23 mouse cellular contexts compared by ENCODE assay signal in genomic region chr4:100503337-100503736, GRCm38 (mm10). TPM values are rescaled to one million over a fixed set of nuclear protein-coding genes. Genes with fewer than 3 reads are reported as not detected.
DNase-seq lines count a peak whose midpoint lies in the region; ATAC-seq lines count a peak whose summit lies in the region.
"Had no signal": no experiment of that assay in that cellular context is flagged by ENCODE, and none has a peak within 500 bp of the region (broad histone marks: within the 10 kb centered on the region; RNA-seq: fewer than 3 reads in every experiment).

No protein-coding gene starts in this region.

- 79% methylated on average over 2 of the region's 2 CpGs for WGBS in hindbrain, embryonic 16.5 days

- no peaks in the 10 kb centered on the region for H3K9me3 ChIP-seq in hindbrain, embryonic 16.5 days (ENCODE audit: control insufficient read depth, low read length)
- H3K9me3 ChIP-seq: forebrain, embryonic 13.5 days had no signal

- H3K9ac ChIP-seq in hindbrain, embryonic 16.5 days (ENCODE audit: low read depth, low read length) = no peak overlapping the region
- H3K9ac ChIP-seq: forebrain, embryonic 13.5 days; hindbrain, embryonic 14.5 days had no signal

- intact Hi-C loops in left cerebral cortex, postnatal 14 days (cut with DNase I) = no loop called here

- H3K27ac ChIP-seq in hindbrain, embryonic 16.5 days (ENCODE audit: low read depth, low read length) = no peak overlapping the region
- H3K27ac ChIP-seq: forebrain, embryonic 10.5 days; forebrain, embryonic 13.5 days; gastrocnemius, adult 2 months; hindbrain, embryonic 14.5 days had no signal

- no peaks in the 10 kb centered on the region for H3K36me3 ChIP-seq in hindbrain, embryonic 16.5 days (ENCODE audit: control insufficient read depth, insufficient read depth, low read length)
- H3K36me3 ChIP-seq: forebrain, embryonic 10.5 days had no signal

- H3K4me3 ChIP-seq in hindbrain, embryonic 16.5 days (ENCODE audit: low read length) = no peak overlapping the region
- H3K4me3 ChIP-seq: forebrain, embryonic 10.5 days; forebrain, embryonic 13.5 days; gastrocnemius, adult 2 months had no signal

- no peak overlapping the region for H3K4me2 ChIP-seq in hindbrain, embryonic 16.5 days (ENCODE audit: low read length)
- H3K4me2 ChIP-seq: forebrain, embryonic 13.5 days; heart, embryonic 11.5 days; hindbrain, embryonic 14.5 days had no signal

- peak; percentile 98 for ATAC-seq in granulocyte monocyte progenitor cell, adult 5-6 weeks (replicated peaks; ENCODE audit: poor library complexity, severe bottlenecking)
- ATAC-seq in megakaryocyte progenitor cell, adult 5-6 weeks (replicated peaks; ENCODE audit: poor library complexity) = peak; percentile 97
- no peak for ATAC-seq in hindbrain, embryonic 16.5 days
- ATAC-seq: activated CD4-positive, CD25-positive, alpha-beta regulatory T cell, adult 4 months; forebrain, embryonic 13.5 days; forebrain, embryonic 16.5 days had no signal

- no peaks in the 10 kb centered on the region for H3K4me1 ChIP-seq in hindbrain, embryonic 16.5 days (ENCODE audit: control insufficient read depth, insufficient read depth, low read depth, low read length)
- H3K4me1 ChIP-seq: forebrain, embryonic 10.5 days; forebrain, embryonic 13.5 days had no signal

- no peaks in the 10 kb centered on the region for H3K27me3 ChIP-seq in hindbrain, embryonic 16.5 days (replicated peaks; ENCODE audit: control insufficient read depth, insufficient read depth, low read length)
- H3K27me3 ChIP-seq: forebrain, embryonic 13.5 days had no signal

- DNase-seq in thymus, postnatal 14 days = peak; percentile 4
- no peak for DNase-seq in thymus, adult 18-20 months
- DNase-seq in left cerebral cortex, postnatal 14 days (ENCODE audit: low spot score in 2 of 2) = no peak
- DNase-seq: adrenal gland, adult 8-10 months; adrenal gland, postnatal 25 days; cerebellum, adult 11-12 months; cerebellum, adult 8-10 months; cerebellum, postnatal 10 days; cerebellum, postnatal 36 days; gastrocnemius, adult 2 months; gastrocnemius, postnatal 25 days had no signal

RNA-seq across cellular contexts. Expression of gene Ube2u, which starts 24.7 kb away (rescaled TPM):
- not detected in 2 replicates for total RNA-seq in granulocyte monocyte progenitor cell, adult 5-6 weeks (2014; fragmentation: Nextera tagmentation)
- not detected in 2 replicates for total RNA-seq in granulocyte monocyte progenitor cell, adult 5-6 weeks (2017)
- total RNA-seq in megakaryocyte progenitor cell, adult 5-6 weeks (2015) = not detected in 2 replicates
- total RNA-seq in megakaryocyte progenitor cell, adult 5-6 weeks (2017) = not detected in 2 replicates
- 0.19 and 0.32 TPM in 2 replicates for polyA plus RNA-seq in hindbrain, embryonic 16.5 days (2015; fragmentation: Nextera tagmentation; extraction: Ambion mirVana)
- total RNA-seq in left cerebral cortex, postnatal 14 days (2021) = not detected
- total RNA-seq: adrenal gland, adult 8-10 months; adrenal gland, postnatal 25 days; ES-E14; gastrocnemius, adult 2 months; gastrocnemius, postnatal 25 days; heart, adult 8-10 months; heart, postnatal 25 days had no signal
- polyA plus RNA-seq: activated CD4-positive, CD25-positive, alpha-beta regulatory T cell, adult 4 months had no signal
